Comparison of ENCODE assay signal across 8 mouse cellular contexts in the genomic region with DNA sequence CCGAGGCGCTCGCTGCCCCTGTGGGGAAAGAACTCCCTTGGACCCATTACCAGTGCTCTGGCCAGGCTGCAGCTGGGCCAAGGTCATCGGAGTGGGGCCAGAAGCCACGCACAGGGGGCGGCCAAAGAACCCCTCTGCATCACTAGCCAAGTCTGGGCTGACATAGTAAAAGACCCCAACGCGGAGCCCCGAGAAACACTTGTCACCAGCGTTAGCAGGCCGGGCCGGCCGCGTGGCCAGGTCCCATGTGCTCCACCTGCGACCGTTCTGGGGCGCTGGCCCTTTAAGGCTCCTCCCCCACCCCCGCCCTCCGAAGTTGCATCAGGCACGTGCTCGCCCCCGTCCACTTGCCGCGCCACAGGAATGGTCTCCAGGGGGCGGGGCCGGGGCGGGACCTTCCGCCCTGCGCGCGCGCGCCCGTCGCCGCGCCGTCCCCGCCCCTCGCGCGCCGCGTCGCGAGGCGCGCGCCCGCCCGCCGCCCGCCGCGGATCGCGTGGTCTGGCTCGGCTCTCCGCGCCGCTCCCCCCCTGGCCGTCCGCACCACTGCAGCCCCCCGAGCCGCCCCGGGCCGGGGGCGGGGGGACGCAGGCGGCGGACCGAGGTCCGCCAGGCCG. TPM values are rescaled to one million over a fixed set of nuclear protein-coding genes. Genes with fewer than 3 reads are reported as not detected.
A peak's percentile ranks its signal among the peaks of the same experiment; 100 is the strongest.
DNase-seq lines count a peak whose midpoint lies in the region; ATAC-seq and TF ChIP-seq lines count a peak whose summit lies in the region.

No protein-coding gene starts in this region.

- no peak for TF ChIP-seq CTCF in gastrocnemius, adult 2 months (IDR thresholded peaks at IDR 0.05)
- TF ChIP-seq CTCF in hindbrain, postnatal 0 days (IDR thresholded peaks at IDR 0.05; ENCODE audit: low read depth) = peak; percentile 10; the same call in 1 of the 2 replicates
- TF ChIP-seq CTCF in left cerebral cortex, adult 2 months (IDR thresholded peaks at IDR 0.05) = no peak

- no peaks in the 10 kb centered on the region for H3K27me3 ChIP-seq in hindbrain, postnatal 0 days (ENCODE audit: insufficient read depth, low read length)

- peak; percentile 96 for ATAC-seq in hindbrain, postnatal 0 days

- peak overlapping the region; percentile 94 for H3K9ac ChIP-seq in hindbrain, postnatal 0 days (replicated peaks; ENCODE audit: low read length)

- WGBS in hindbrain, postnatal 0 days = 1% methylated on average over 31 of the region's 74 CpGs
- 3% methylated on average over 58 of the region's 74 CpGs for WGBS in macrophage (ENCODE audit: missing documents)

- DNase-seq in ZHBTc4 (ENCODE audit: low read depth, low spot score) = peak; percentile 97
- peak; percentile 58 to 88 for DNase-seq in cerebellum, postnatal 4 days (ENCODE audit: low spot score in 2 of 2)
- DNase-seq in gastrocnemius, adult 2 months = peak; percentile 93
- peak; percentile 97 for DNase-seq in hindbrain, postnatal 0 days (ENCODE audit: low spot score)
- peak; percentile 77 to 80 for DNase-seq in left cerebral cortex, adult 2 months (ENCODE audit: extremely low spot score in 1 of 2, low spot score in 2 of 2)
- DNase-seq in retina, postnatal 7 days (ENCODE audit: low read depth, low spot score) = peak; percentile 89
- peak; percentile 60 to 73 for DNase-seq in urinary bladder, adult 18-20 months (ENCODE audit: low spot score in 2 of 2)

- H3K9me3 ChIP-seq in hindbrain, postnatal 0 days (ENCODE audit: low read length) = no peaks in the 10 kb centered on the region

- peak overlapping the region; percentile 93 for H3K27ac ChIP-seq in gastrocnemius, adult 2 months
- peak overlapping the region; percentile 94 for H3K27ac ChIP-seq in hindbrain, postnatal 0 days
- peak overlapping the region; percentile 92 for H3K27ac ChIP-seq in left cerebral cortex, adult 2 months
- H3K27ac ChIP-seq in macrophage = peak overlapping the region; percentile 45

- H3K79me2 ChIP-seq in macrophage (ENCODE audit: inconsistent target) = peaks cover 36% of the 10 kb centered on the region

- H3K4me1 ChIP-seq in hindbrain, postnatal 0 days (ENCODE audit: insufficient read depth, low read length) = peaks cover 10% of the 10 kb centered on the region

- H3K36me3 ChIP-seq in hindbrain, postnatal 0 days (ENCODE audit: insufficient read depth, low read length) = no peaks in the 10 kb centered on the region
- H3K36me3 ChIP-seq in macrophage (ENCODE audit: inconsistent target) = no peaks in the 10 kb centered on the region

- intact Hi-C loops in gastrocnemius, adult 2 months (cut with DNase I) = loop anchor here (2.0 to 5.0 kb wide), 2 partner anchors 94 to 298 kb away; a partner anchor contains a TSS
- intact Hi-C loops in left cerebral cortex, adult 2 months (cut with DNase I) = loop anchor here (1.0 to 2.0 kb wide), 4 partner anchors 46 to 294 kb away; no protein-coding TSS in a partner anchor

- peak overlapping the region; percentile 93 for H3K4me3 ChIP-seq in gastrocnemius, adult 2 months
- H3K4me3 ChIP-seq in hindbrain, postnatal 0 days (ENCODE audit: low read length) = peak overlapping the region; percentile 94
- H3K4me3 ChIP-seq in left cerebral cortex, adult 2 months = peak overlapping the region; percentile 93
- H3K4me3 ChIP-seq in macrophage (ENCODE audit: inconsistent target) = peak overlapping the region; percentile 45

- peak overlapping the region; percentile 94 for H3K4me2 ChIP-seq in hindbrain, postnatal 0 days (ENCODE audit: low read depth, low read length)

RNA-seq across cellular contexts. Expression of a gene that starts 0.3 kb away (rescaled TPM):
- 10 to 100 TPM; 90.4 to 98.4 TPM for total RNA-seq in gastrocnemius, adult 2 months (2021)
- 41.0 and 42.9 TPM in 2 replicates for total RNA-seq in hindbrain, postnatal 0 days (2014; rRNA removed)
- 14.9 and 15.0 TPM in 2 replicates for polyA plus RNA-seq in hindbrain, postnatal 0 days (2015; fragmentation: Nextera tagmentation; extraction: Ambion mirVana)
- 10 to 100 TPM; 91.9 to 97.7 TPM for total RNA-seq in left cerebral cortex, adult 2 months (2021)
- total RNA-seq in macrophage (2018; cell fraction: chromatin; rRNA removed) = 100 to 1,000 TPM in 17 of 26 experiments, 10 to 100 TPM in 9; 61.5 to 434 (median 141) TPM
- total RNA-seq in macrophage (2018; cell fraction: cytosol; rRNA removed) = 100 to 1,000 TPM in 7 of 26 experiments, 10 to 100 TPM in 19; 62.3 to 154 (median 85.2) TPM
- total RNA-seq in macrophage (2018; cell fraction: nucleus; rRNA removed) = 100 to 1,000 TPM in 21 of 26 experiments, 10 to 100 TPM in 5; 71.7 to 336 (median 153) TPM
- polyA plus RNA-seq in macrophage (2018) = 48.8 to 67.1 TPM (median 59.1 TPM) in 3 replicates

Comparison
In these comparisons a context has a peak if more than half of its experiments do, and no peak if none do; other contexts are left out.
1. Peak in every context shown above with its lines: DNase-seq, ATAC-seq, H3K4me3 ChIP-seq and H3K27ac ChIP-seq.